Mouse (Mus musculus) limb, embryonic 14.5 days (tissue): ENCODE measurements around the gene Fxyd2. TPM values are rescaled to one million over a fixed set of nuclear protein-coding genes. Genes with fewer than 3 reads are reported as not detected.

Experiments used
- ATAC-seq: fragments of 200-750 bp; cut with Nextera tagmentation; 2 replicates; pipeline ENCODE4 v1.8.0; 2017; ENCODE audit warnings: low read depth, moderate number of reproducible peaks, moderate TSS enrichment; ENCODE audit not compliant: low FRiP score
- DNase-seq: peaks from one replicate; pipeline ENCODE4 v3.0.0-alpha.2; 2015; ENCODE audit warnings: low spot score
- H3K27ac ChIP-seq: fragments of 300-500 bp; sonication (generic); replicated peaks from 2 replicates; pipeline ENCODE4 v1.5.1; 2014; ENCODE audit warnings: low read depth, mild to moderate bottlenecking, low read length, moderate library complexity, mixed read lengths
- H3K27me3 ChIP-seq: fragments of 300-500 bp; sonication (generic); 2 replicates; pipeline ENCODE4 v1.6.1; 2014; ENCODE audit warnings: low read length, mixed read lengths; ENCODE audit not compliant: control insufficient read depth, insufficient read depth
- H3K36me3 ChIP-seq: fragments of 300-500 bp; sonication (generic); 2 replicates; pipeline ENCODE4 v1.6.1; 2014; ENCODE audit warnings: mild to moderate bottlenecking, low read length, moderate library complexity, mixed read lengths; ENCODE audit not compliant: control insufficient read depth, insufficient read depth
- H3K4me1 ChIP-seq: fragments of 300-500 bp; sonication (generic); 2 replicates; pipeline ENCODE4 v1.6.1; 2014; ENCODE audit warnings: antibody characterized with exemption, low read length, mixed read lengths; ENCODE audit not compliant: control insufficient read depth, insufficient read depth
- H3K4me2 ChIP-seq: fragments of 300-500 bp; sonication (generic); replicated peaks from 2 replicates; pipeline ENCODE4 v1.6.1; 2014; ENCODE audit warnings: low read depth, mild to moderate bottlenecking, low read length, moderate library complexity; ENCODE audit not compliant: severe bottlenecking
- H3K4me3 ChIP-seq: fragments of 300-500 bp; sonication (generic); replicated peaks from 2 replicates; pipeline ENCODE4 v1.5.1; 2014; ENCODE audit warnings: low read length
- H3K9ac ChIP-seq: fragments of 300-500 bp; sonication (generic); 2 replicates; pipeline ENCODE4 v1.6.1; 2014; ENCODE audit warnings: mild to moderate bottlenecking, low read depth, low read length, moderate library complexity; ENCODE audit not compliant: severe bottlenecking
- H3K9me3 ChIP-seq: fragments of 300-500 bp; sonication (generic); 2 replicates; pipeline ENCODE4 v1.6.1; 2016; ENCODE audit warnings: low read length; ENCODE audit not compliant: control insufficient read depth
- POLR2A ChIP-seq: fragments of 200-500 bp; IDR thresholded peaks from 2 replicates; pipeline ENCODE4 v1.8.0; 2012; ENCODE audit warnings: inconsistent platforms, mild to moderate bottlenecking, moderate library complexity, borderline replicate concordance; ENCODE audit not compliant: insufficient read depth, insufficient read length; ENCODE audit errors: extremely low read depth
- WGBS: fragments of 180-500 bp; shearing (Covaris S2); extraction: QIAGEN DNeasy Blood & Tissue Kit; methylation state at CpG from one replicate; pipeline ENCODE4 v1.1.7; 2014; 5-methylcytosine and 5-hydroxymethylcytosine counted together
- polyA plus RNA-seq, 2 experiments: library from polyadenylated mRNA; depleted of rRNA in 1 of 2; stranded (reverse) in 1 of 2; unstranded in 1 of 2; fragments of >200 nt; fragmentation: Nextera tagmentation in 1 of 2; extraction: Ambion mirVana in 1 of 2; gene quantifications; 2 replicates each; pipeline versions ENCODE4 v1.2.1 to v1.2.3; 2012 to 2014

Gene Fxyd2
- polyA plus RNA-seq, 2 experiments: 6.1 to 8.5 TPM

GRCm38 (mm10) chr9:45371337-45371707, 28.1 kb upstream of the Fxyd2 start:
- Histone ChIP-seq H3K9ac (peak overlapping the region; percentile 83), H3K27me3 (no peaks in the 10 kb centered on the region), H3K4me2 (peak overlapping the region; percentile 84), H3K4me1 (peaks cover 10% of the 10 kb centered on the region), H3K36me3 (peaks cover 3% of the 10 kb centered on the region; the same call in 1 of the 2 replicates), H3K27ac (no peak overlapping the region), H3K9me3 (no peaks in the 10 kb centered on the region), H3K4me3 (peak overlapping the region; percentile 66)
- no peak for TF ChIP-seq POLR2A
- DNase-seq (no peak), ATAC-seq (no peak)
- WGBS: 44% methylated on average over 2 of the region's 2 CpGs

DNA sequence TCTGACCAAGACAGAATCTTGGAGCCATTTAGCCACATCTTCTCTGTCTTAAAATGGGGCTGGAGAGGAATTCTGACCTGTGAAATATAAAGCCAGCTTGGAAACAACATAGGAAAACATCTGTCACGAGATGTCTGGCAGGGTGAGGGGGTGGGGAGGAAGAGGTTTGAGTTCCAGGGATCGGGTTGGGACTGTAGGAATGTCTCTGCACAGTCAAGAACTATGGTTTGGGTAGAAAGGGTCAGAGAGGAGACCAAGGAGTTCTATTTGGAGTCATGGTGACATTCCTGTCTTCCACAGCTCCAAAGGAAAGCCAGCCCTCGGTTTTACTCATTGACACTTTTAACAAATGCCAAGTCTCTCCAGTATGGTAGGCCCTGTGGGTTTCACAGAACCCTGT, 25.6 kb upstream of the Fxyd2 start:
- peaks cover 10% of the 10 kb centered on the region for H3K4me1 ChIP-seq
- no peak for TF ChIP-seq POLR2A
- no peak overlapping the region for H3K4me2 ChIP-seq
- peaks cover 3% of the 10 kb centered on the region; the same call in 1 of the 2 replicates for H3K36me3 ChIP-seq
- no peak overlapping the region for H3K27ac ChIP-seq
- WGBS: 56% methylated on average over 3 of the region's 3 CpGs
- no peaks in the 10 kb centered on the region for H3K27me3 ChIP-seq
- ATAC-seq (no peak), DNase-seq (no peak)
- no peaks in the 10 kb centered on the region for H3K9me3 ChIP-seq
- no peak overlapping the region for H3K9ac ChIP-seq
- H3K4me3 ChIP-seq: no peak overlapping the region

DNA sequence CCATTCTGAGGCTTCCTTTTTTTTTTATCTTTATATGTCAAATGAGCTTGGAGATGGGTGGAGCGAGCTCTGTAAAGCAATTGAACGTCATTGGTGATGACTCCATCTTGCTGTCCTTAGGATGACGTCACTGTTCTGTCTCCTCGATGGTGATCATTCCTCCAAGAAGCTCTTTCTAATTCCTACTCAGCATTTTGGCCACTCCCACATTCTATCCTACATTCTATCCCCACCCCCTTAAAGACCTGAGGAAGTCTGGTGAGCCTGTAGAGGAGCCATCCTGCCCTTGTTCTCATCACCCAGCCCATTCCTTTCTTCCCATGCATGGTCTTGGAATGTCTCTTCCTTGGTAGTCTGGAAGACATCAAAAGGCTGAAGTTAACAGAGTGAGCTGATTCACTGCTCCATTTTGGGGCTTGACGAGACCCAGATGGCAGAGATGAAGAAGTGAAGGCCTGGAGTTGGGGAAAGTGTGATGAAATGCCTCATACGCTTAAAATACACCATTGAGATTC, 24.4 kb upstream of the Fxyd2 start:
- ATAC-seq: no peak
- Histone ChIP-seq H3K9ac (no peak overlapping the region), H3K27me3 (no peaks in the 10 kb centered on the region), H3K36me3 (peaks cover 3% of the 10 kb centered on the region; the same call in 1 of the 2 replicates), H3K4me1 (peaks cover 10% of the 10 kb centered on the region), H3K4me3 (no peak overlapping the region), H3K4me2 (no peak overlapping the region), H3K27ac (no peak overlapping the region), H3K9me3 (no peaks in the 10 kb centered on the region)
- DNase-seq: no peak
- TF ChIP-seq POLR2A: no peak
- 82% methylated on average over 6 of the region's 6 CpGs for WGBS

- peaks cover 3% of the 10 kb centered on the region; the same call in 1 of the 2 replicates for H3K36me3 ChIP-seq
- H3K9ac ChIP-seq: no peak overlapping the region
- H3K27ac ChIP-seq: no peak overlapping the region
- DNase-seq: no peak
- WGBS: 75% methylated on average over 4 of the region's 4 CpGs
- no peak overlapping the region for H3K4me2 ChIP-seq
- H3K4me1 ChIP-seq: peaks cover 6% of the 10 kb centered on the region; the same call in 1 of the 2 replicates
- no peak for ATAC-seq
- H3K9me3 ChIP-seq: no peaks in the 10 kb centered on the region
- H3K27me3 ChIP-seq: no peaks in the 10 kb centered on the region
- TF ChIP-seq POLR2A: no peak
- H3K4me3 ChIP-seq: no peak overlapping the region
Observed at GRCm38 (mm10) chr9:45376427-45376826, 23.0 kb upstream of the Fxyd2 start.

DNA sequence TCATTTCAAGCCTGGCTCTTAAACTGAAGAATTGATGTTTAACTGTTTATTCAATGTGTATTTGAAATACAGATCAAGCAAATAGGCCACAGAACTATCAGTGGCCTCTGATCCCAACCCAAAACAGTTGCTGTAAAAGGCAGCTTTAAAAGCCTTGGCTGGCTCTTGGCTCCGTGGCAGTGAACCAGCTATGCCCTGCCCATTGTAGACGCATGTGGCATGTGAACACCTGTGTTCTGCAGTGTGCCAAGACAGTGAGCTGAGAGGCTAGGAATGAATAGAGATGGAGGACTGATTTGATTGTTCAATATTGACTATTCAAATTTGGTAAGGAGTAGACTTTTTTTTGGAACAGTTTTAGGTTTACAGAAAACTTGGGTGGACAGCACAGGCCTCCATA, 22.6 kb upstream of the Fxyd2 start:
- Histone ChIP-seq H3K4me1 (0 out of 2 replicates have a peak, but pooled peaks cover 5% of the 10 kb centered on the region), H3K36me3 (peaks cover 3% of the 10 kb centered on the region; the same call in 1 of the 2 replicates), H3K4me3 (no peak overlapping the region), H3K27me3 (no peaks in the 10 kb centered on the region), H3K4me2 (no peak overlapping the region), H3K27ac (no peak overlapping the region), H3K9ac (no peak overlapping the region), H3K9me3 (no peaks in the 10 kb centered on the region)
- no peak for TF ChIP-seq POLR2A
- 84% methylated on average over 2 of the region's 2 CpGs for WGBS
- ATAC-seq: no peak
- DNase-seq: no peak
